Mouse (Mus musculus) embryonic fibroblast, embryonic 13.5 days (primary cell): ENCODE data around the gene Pecam1. TPM values are rescaled to one million over a fixed set of nuclear protein-coding genes. Genes with fewer than 3 reads are reported as not detected.

Experiments
- H3K27ac ChIP-seq: 2 replicates; pipeline ENCODE4 v1.5.1; 2012; ENCODE audit warnings: low read length, control low read depth, inconsistent platforms; ENCODE audit not compliant: insufficient read depth
- H3K4me1 ChIP-seq: 2 replicates; pipeline ENCODE4 v1.6.1; 2011; ENCODE audit warnings: low read length; ENCODE audit not compliant: control insufficient read depth, insufficient read depth
- H3K4me3 ChIP-seq: 2 replicates; pipeline ENCODE4 v1.5.1; 2011; ENCODE audit warnings: mild to moderate bottlenecking, control low read depth, low read length; ENCODE audit not compliant: insufficient read depth
- CTCF ChIP-seq: IDR thresholded peaks from 2 replicates; pipeline ENCODE4 v1.5.1; 2011; ENCODE audit warnings: mild to moderate bottlenecking, control low read depth, low read length, moderate library complexity, borderline replicate concordance; ENCODE audit not compliant: insufficient read depth
- POLR2A ChIP-seq: IDR thresholded peaks from 2 replicates; pipeline ENCODE4 v1.6.1; 2011; ENCODE audit warnings: low read depth, mild to moderate bottlenecking, control low read depth, low read length, moderate library complexity
- polyA plus RNA-seq: library from polyadenylated mRNA; stranded (reverse); fragments of >200 nt; gene quantifications from 2 replicates; pipeline ENCODE4 v1.2.4, GENCODE M21; 2011; ENCODE audit warnings: low read depth; ENCODE audit not compliant: missing spikeins, insufficient read length

The Pecam1 gene
- polyA plus RNA-seq, 1 experiment = 1.0 TPM

DNA sequence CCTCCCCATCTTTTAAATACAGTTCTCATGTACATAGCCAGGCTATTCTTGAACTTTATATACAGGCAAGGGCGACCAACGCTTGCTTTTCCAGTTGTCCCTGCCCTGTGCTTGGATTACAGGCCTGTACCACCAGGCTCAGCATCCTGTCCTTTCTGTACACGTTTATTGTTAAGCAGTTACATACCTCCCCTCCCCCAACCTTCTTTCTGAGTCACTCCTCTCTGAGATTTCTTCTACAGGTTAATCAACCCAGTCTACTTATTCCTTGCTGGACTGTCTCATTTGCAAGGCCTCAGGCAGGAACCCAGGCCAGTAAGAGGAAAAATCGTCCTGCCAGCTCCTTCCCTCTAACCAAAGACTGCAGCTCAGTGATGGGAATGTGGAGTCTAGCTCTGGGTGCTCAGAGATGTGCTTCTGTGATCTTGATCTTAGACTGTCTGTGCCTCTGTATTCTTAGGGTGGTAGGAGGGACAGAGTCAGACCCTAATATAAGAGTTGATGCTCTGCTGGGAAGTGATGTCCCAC, 79.4 kb downstream of the Pecam1 start:
- TF ChIP-seq POLR2A = no peak
- no peak for TF ChIP-seq CTCF
- Histone ChIP-seq H3K4me1 (peaks cover 2% of the 10 kb centered on the region; the same call in 1 of the 2 replicates), H3K27ac (no peak overlapping the region), H3K4me3 (no peak overlapping the region)

DNA sequence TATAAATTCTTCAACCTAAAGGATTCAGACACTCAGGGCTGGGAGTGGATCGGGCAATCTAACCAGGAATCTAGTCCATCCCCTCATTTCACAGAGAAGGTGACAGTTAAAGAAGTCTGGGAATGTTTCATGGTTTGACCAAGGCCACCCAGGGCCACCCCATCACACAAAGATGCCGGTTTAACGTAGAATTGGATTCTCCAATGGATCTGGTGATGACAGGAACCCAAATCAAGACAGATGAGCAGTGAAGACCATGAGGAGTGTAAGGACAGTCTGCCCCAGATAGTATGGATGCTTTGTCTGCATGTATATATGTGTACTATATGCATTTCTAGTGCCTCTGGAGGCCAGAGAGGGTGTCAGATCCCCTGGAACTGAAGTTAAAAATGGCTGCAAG, 80.2 kb downstream of the Pecam1 start:
- no peak overlapping the region for H3K27ac ChIP-seq
- TF ChIP-seq CTCF (no peak), POLR2A (no peak)
- peaks cover 2% of the 10 kb centered on the region; the same call in 1 of the 2 replicates for H3K4me1 ChIP-seq
- no peak overlapping the region for H3K4me3 ChIP-seq

DNA sequence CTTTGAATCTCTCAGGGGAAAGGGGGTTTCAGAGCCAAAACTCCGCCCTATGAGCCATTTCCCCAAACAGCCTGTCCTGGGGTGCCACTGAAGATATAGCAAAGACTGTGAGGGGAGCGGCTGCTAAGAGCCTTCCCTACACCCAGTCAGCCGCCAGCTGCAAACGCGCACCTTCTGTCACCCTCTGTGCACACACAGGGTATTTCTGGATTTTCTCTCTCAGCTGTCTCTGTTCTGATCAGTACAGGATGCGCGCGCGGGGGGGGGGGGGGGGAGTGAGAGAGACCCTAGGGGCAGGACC, 80.6 kb downstream of the Pecam1 start:
- H3K27ac ChIP-seq = no peak overlapping the region
- H3K4me1 ChIP-seq = peaks cover 2% of the 10 kb centered on the region; the same call in 1 of the 2 replicates
- no peak overlapping the region for H3K4me3 ChIP-seq
- TF ChIP-seq CTCF (no peak), POLR2A (no peak)

DNA sequence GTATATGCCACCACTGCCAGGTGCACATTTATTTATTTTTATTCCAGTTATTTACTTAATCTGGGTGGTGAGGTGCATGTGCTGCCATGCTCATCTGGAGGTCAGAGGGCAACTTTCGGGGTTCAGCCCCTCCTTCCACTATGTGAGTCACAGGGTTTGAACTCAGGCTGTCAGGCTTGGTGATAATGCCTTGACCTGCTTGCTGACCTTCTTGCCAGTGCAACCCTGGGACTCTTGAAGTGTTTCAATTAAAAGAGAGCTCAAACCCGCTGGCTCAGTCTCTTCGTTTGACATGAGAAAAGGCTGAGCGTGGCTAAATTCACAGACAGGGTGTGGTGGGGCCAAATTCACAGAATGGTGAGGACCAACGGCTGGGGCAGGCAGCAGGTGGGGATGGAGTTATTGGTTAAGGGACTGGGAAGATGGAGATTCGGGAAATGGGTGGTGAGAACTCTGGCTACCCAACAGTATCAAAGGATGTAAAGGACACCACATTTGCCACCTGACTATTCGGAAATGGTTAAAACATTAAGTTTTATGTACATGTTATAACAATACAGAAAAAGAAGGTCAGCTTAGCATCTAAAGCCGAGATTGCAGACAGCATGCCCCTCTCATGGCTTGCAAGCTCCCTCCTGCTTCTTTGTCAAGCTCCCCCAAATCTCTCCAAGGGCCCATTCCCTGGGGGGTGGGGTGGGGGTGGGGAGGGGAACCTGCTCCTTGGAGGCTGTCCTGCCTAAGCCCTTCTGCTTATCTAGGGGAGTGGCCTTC, 81.1 kb downstream of the Pecam1 start:
- peaks cover 2% of the 10 kb centered on the region; the same call in 1 of the 2 replicates for H3K4me1 ChIP-seq
- H3K27ac ChIP-seq = no peak overlapping the region
- H3K4me3 ChIP-seq = no peak overlapping the region
- TF ChIP-seq CTCF (no peak), POLR2A (no peak)

DNA sequence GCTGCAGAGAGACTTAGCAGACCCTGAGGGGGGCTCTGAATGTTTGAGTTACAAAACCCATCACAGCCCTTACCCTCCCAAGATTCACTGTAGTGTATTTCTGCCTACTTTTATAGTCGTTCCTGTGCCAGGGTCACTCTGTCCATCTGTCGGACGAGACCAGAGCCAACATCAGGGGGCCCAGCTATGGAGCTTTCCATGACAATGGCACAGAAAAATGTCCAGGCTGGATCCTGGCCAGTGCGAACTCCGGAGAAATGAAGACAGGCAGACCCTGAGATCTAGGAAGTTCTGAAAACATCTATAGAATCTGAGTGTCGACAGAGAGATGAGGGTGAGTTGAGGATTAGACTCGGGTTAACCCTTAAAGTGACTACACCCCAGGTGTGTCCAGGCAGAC, 82.1 kb downstream of the Pecam1 start:
- no peak for TF ChIP-seq POLR2A
- TF ChIP-seq CTCF = no peak
- H3K4me3 ChIP-seq = no peak overlapping the region
- H3K27ac ChIP-seq = no peak overlapping the region

DNA sequence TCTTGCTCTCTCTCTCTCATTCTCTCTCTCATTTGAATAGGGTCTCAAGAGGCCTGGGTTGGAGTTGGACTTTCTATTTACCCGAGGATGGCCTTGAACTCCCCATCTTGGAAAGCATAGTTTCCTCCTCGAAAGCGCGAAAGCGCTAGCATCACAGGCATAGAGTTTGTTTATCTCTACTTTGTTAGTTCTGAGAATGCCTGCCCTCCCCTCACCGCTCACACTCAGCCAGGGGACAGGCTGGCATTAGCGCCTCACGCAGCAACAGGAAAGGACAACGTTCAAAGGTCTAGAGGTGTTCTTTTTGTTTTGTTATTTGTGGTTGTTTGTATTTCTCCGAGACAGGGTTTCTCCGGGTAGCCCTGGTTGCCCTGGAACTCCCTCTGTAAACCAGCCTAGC, 82.6 kb downstream of the Pecam1 start:
- TF ChIP-seq CTCF (no peak), POLR2A (no peak)

More for the DNA sequence above, 82.1 kb downstream of the Pecam1 start:
- peaks cover 2% of the 10 kb centered on the region; the same call in 1 of the 2 replicates for H3K4me1 ChIP-seq

DNA sequence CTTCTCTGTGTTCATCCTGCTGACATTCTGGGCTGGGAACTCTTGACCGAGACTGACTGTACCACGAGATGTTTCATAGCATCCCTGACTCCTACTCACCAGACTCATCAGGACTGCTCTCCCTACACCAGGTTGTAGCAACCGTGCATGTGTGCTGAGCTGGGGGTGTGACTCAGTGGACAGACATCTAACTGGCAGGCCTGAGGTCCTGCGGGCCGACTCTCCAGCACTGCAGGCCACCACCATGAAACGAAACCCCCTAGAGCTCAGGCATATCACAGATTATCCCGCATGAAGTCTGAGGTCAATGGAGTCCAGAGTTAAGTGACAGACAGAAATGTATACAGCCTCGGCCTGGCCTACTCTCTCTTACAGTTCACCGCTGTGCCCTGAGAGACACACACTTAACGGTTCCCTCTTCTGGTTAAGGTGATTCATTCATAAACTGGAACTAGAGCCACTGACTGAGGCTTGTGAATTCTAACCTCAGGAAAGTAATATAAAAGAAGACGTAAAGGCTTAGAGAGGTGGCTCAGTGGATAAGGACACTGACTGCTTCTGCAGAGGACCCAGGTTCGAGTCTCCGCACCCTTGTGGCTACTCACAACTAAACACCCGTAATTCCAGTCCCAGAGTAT, 83.8 kb downstream of the Pecam1 start:
- Histone ChIP-seq H3K27ac (no peak overlapping the region), H3K4me3 (no peak overlapping the region), H3K4me1 (peaks cover 2% of the 10 kb centered on the region; the same call in 1 of the 2 replicates)
- TF ChIP-seq POLR2A (no peak), CTCF (no peak)

More for the DNA sequence above, 82.6 kb downstream of the Pecam1 start:
- Histone ChIP-seq H3K4me3 (no peak overlapping the region), H3K27ac (no peak overlapping the region), H3K4me1 (peaks cover 2% of the 10 kb centered on the region; the same call in 1 of the 2 replicates)

DNA sequence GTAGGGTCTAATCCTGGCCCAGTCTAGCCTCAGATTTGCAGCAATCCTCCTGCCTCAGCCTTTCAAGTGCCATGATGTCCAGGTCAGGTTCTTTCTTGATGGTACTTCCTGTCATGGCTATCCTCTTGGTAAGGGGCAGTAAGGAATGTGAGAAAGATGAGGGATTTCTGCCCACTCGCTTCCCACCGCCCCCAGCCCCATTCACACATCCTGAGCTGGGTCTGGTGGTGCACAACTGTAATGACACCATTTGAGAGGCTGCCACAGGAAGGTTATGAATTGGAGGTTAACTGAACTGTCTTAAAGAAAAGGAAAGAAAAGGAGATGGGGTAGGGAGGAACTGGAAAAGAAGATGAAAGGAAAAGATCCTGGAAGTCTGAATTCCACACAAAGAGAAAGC, 84.6 kb downstream of the Pecam1 start:
- Histone ChIP-seq H3K4me1 (peaks cover 2% of the 10 kb centered on the region; the same call in 1 of the 2 replicates), H3K27ac (no peak overlapping the region), H3K4me3 (no peak overlapping the region)
- TF ChIP-seq CTCF (no peak), POLR2A (no peak)

DNA sequence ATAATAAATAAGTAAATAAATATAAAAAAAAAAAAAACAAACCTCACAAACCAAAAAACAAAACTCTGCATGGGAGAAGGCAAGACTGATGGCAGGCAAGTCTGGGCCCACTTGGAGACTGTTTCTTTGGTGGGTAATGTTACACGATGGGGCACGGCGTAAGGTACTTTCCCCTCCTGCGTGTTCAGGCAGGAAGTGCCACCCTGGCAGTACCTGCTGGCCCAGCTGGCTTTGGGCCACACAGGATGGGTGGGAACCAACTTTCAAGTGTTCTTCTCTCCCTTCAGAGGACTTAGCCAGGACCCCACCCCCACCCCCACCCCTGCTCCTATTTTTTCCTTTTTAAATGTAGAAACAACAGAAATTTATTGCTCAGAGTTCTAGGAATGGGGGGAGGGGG, 85.1 kb downstream of the Pecam1 start:
- TF ChIP-seq POLR2A = no peak
- TF ChIP-seq CTCF = no peak
- Histone ChIP-seq H3K27ac (no peak overlapping the region), H3K4me1 (peaks cover 2% of the 10 kb centered on the region; the same call in 1 of the 2 replicates), H3K4me3 (no peak overlapping the region)

DNA sequence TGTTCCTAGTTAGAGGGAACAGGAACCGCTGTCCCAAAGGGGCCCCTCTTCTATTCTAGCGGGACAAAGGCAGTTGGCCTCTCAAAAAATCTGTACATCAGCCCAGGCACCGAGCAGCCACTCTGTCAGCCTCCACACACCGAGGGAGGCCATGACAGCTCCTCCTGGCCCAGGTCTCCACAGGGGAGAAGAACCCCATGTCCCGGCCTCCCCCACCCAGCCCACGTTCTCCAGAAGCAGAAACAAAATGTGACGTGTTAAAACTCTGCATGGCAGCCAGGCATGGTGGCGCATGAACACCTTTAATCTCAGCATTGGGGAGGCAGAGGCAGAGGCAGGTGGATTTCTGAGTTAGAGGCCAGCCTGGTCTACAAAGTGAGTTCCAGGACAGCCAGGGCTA, 85.7 kb downstream of the Pecam1 start:
- TF ChIP-seq POLR2A (no peak), CTCF (no peak)
- Histone ChIP-seq H3K27ac (no peak overlapping the region), H3K4me3 (no peak overlapping the region), H3K4me1 (peaks cover 5% of the 10 kb centered on the region)
